Mouse (Mus musculus): ENCODE measurements around the gene Fgfr2. TPM values are rescaled to one million over a fixed set of nuclear protein-coding genes. Genes with fewer than 3 reads are reported as not detected.

The Fgfr2 gene
- polyA plus RNA-seq, 1 experiment: 0.17 TPM

DNA sequence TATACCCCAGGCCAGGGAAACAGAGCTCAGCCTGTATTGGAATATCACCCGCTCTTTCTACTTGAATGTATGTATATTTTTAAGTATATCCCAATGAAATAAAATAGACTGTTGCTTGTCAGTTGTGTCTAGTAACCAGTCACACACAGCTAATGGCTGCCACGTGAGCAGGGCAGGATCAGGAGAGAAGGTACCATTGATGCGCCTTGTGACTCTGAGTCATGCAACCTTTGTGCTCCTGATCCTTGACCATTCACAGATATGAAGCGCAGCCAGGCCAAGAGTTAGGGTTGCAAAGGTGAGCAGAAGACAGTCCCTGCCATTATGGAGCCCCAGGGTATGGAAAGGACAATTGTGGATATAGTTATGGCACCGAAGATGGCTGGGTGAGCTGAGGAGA is 2291.6 kb downstream of the Fgfr2 start:
- no peak for TF ChIP-seq SRF (IDR thresholded peaks at IDR 0.05; ENCODE audit: control insufficient read depth, insufficient read length, low read depth)
- no peak for TF ChIP-seq TCF12 (IDR thresholded peaks at IDR 0.05; ENCODE audit: insufficient read depth, poor library complexity, severe bottlenecking)
- TF ChIP-seq REST (IDR thresholded peaks at IDR 0.05; ENCODE audit: insufficient read depth, insufficient read length): no peak
- TF ChIP-seq USF1 (IDR thresholded peaks at IDR 0.05; ENCODE audit: low read depth): no peak
- no peak for TF ChIP-seq MYOD1 (IDR thresholded peaks at IDR 0.05; ENCODE audit: control insufficient read depth in 1 of 3, insufficient read length in 2 of 3, low read depth in 2 of 3)
- TF ChIP-seq MYOG (IDR thresholded peaks at IDR 0.05; ENCODE audit: control insufficient read depth in 1 of 3, insufficient read depth in 1 of 3, insufficient read length in 2 of 3, low read depth in 2 of 3): no peak
- TF ChIP-seq POLR2A (IDR thresholded peaks at IDR 0.05; ENCODE audit: insufficient read length, low read depth): no peak
- TF ChIP-seq MAX (IDR thresholded peaks at IDR 0.05; ENCODE audit: low read depth): no peak
- TF ChIP-seq TCF3 (IDR thresholded peaks at IDR 0.05; ENCODE audit: insufficient read length, low read depth): no peak
- TF ChIP-seq E2F4 (IDR thresholded peaks at IDR 0.05; ENCODE audit: insufficient read depth): no peak
- TF ChIP-seq CEBPB (IDR thresholded peaks at IDR 0.05; ENCODE audit: insufficient read depth, poor library complexity, severe bottlenecking): no peak
- TF ChIP-seq POLR2AphosphoS2 (IDR thresholded peaks at IDR 0.05; ENCODE audit: insufficient read length, low read depth): no peak
- H3K36me3 ChIP-seq (ENCODE audit: control insufficient read depth, insufficient read depth): no peaks in the 10 kb centered on the region
- no peaks in the 10 kb centered on the region for H3K27me3 ChIP-seq (ENCODE audit: control insufficient read depth, insufficient read depth, insufficient read length)
- no peak overlapping the region for H3K4me2 ChIP-seq (ENCODE audit: low read depth)
- H3ac ChIP-seq (ENCODE audit: control insufficient read depth, insufficient read length): no peak overlapping the region
- no peaks in the 10 kb centered on the region for H3K79me2 ChIP-seq (ENCODE audit: control insufficient read depth, insufficient read depth)
- H3K4me3 ChIP-seq: no peak overlapping the region

GRCm38 (mm10) chr7:130828475-130828874 is 2294.7 kb downstream of the Fgfr2 start:
- Histone ChIP-seq H3K27me3 (ENCODE audit: control insufficient read depth, insufficient read depth, insufficient read length) (no peaks in the 10 kb centered on the region), H3ac (ENCODE audit: control insufficient read depth, insufficient read length) (no peak overlapping the region)
- no peak for TF ChIP-seq SRF (IDR thresholded peaks at IDR 0.05; ENCODE audit: control insufficient read depth, insufficient read length, low read depth)
- TF ChIP-seq CEBPB (IDR thresholded peaks at IDR 0.05; ENCODE audit: insufficient read depth, poor library complexity, severe bottlenecking): no peak
- TF ChIP-seq MYOD1 (IDR thresholded peaks at IDR 0.05; ENCODE audit: control insufficient read depth in 1 of 3, insufficient read length in 2 of 3, low read depth in 2 of 3): no peak
- TF ChIP-seq TCF3 (IDR thresholded peaks at IDR 0.05; ENCODE audit: insufficient read length, low read depth): no peak
- TF ChIP-seq E2F4 (IDR thresholded peaks at IDR 0.05; ENCODE audit: insufficient read depth): no peak
- TF ChIP-seq TCF12 (IDR thresholded peaks at IDR 0.05; ENCODE audit: insufficient read depth, poor library complexity, severe bottlenecking): no peak
- TF ChIP-seq MYOG (IDR thresholded peaks at IDR 0.05; ENCODE audit: control insufficient read depth in 1 of 3, insufficient read depth in 1 of 3, insufficient read length in 2 of 3, low read depth in 2 of 3): no peak
- no peak for TF ChIP-seq REST (IDR thresholded peaks at IDR 0.05; ENCODE audit: insufficient read depth, insufficient read length)
- TF ChIP-seq MAX (IDR thresholded peaks at IDR 0.05; ENCODE audit: low read depth): no peak
- TF ChIP-seq POLR2A (IDR thresholded peaks at IDR 0.05; ENCODE audit: insufficient read length, low read depth): no peak
- TF ChIP-seq USF1 (IDR thresholded peaks at IDR 0.05; ENCODE audit: low read depth): no peak

GRCm38 (mm10) chr7:130827844-130828403 is 2295.2 kb downstream of the Fgfr2 start:
- H3K36me3 ChIP-seq (ENCODE audit: control insufficient read depth, insufficient read depth): no peaks in the 10 kb centered on the region
- H3K4me2 ChIP-seq (ENCODE audit: low read depth): no peak overlapping the region
- no peak for TF ChIP-seq TCF12 (IDR thresholded peaks at IDR 0.05; ENCODE audit: insufficient read depth, poor library complexity, severe bottlenecking)
- TF ChIP-seq POLR2AphosphoS2 (IDR thresholded peaks at IDR 0.05; ENCODE audit: insufficient read length, low read depth): no peak
- no peak for TF ChIP-seq MAX (IDR thresholded peaks at IDR 0.05; ENCODE audit: low read depth)
- TF ChIP-seq TCF3 (IDR thresholded peaks at IDR 0.05; ENCODE audit: insufficient read length, low read depth): no peak
- no peak for TF ChIP-seq SRF (IDR thresholded peaks at IDR 0.05; ENCODE audit: control insufficient read depth, insufficient read length, low read depth)
- TF ChIP-seq MYOG (IDR thresholded peaks at IDR 0.05; ENCODE audit: control insufficient read depth in 1 of 3, insufficient read depth in 1 of 3, insufficient read length in 2 of 3, low read depth in 2 of 3): no peak
- no peak for TF ChIP-seq USF1 (IDR thresholded peaks at IDR 0.05; ENCODE audit: low read depth)
- TF ChIP-seq CEBPB (IDR thresholded peaks at IDR 0.05; ENCODE audit: insufficient read depth, poor library complexity, severe bottlenecking): no peak
- no peak for TF ChIP-seq E2F4 (IDR thresholded peaks at IDR 0.05; ENCODE audit: insufficient read depth)
- no peak for TF ChIP-seq POLR2A (IDR thresholded peaks at IDR 0.05; ENCODE audit: insufficient read length, low read depth)
- TF ChIP-seq REST (IDR thresholded peaks at IDR 0.05; ENCODE audit: insufficient read depth, insufficient read length): no peak
- no peak for TF ChIP-seq MYOD1 (IDR thresholded peaks at IDR 0.05; ENCODE audit: control insufficient read depth in 1 of 3, insufficient read length in 2 of 3, low read depth in 2 of 3)
- H3K79me2 ChIP-seq (ENCODE audit: control insufficient read depth, insufficient read depth): no peaks in the 10 kb centered on the region
- H3ac ChIP-seq (ENCODE audit: control insufficient read depth, insufficient read length): no peak overlapping the region
- H3K4me3 ChIP-seq: no peak overlapping the region
- H3K27me3 ChIP-seq (ENCODE audit: control insufficient read depth, insufficient read depth, insufficient read length): no peaks in the 10 kb centered on the region

More at GRCm38 (mm10) chr7:130828475-130828874, 2294.7 kb downstream of the Fgfr2 start:
- H3K4me2 ChIP-seq (ENCODE audit: low read depth): no peak overlapping the region
- H3K36me3 ChIP-seq (ENCODE audit: control insufficient read depth, insufficient read depth): no peaks in the 10 kb centered on the region
- no peaks in the 10 kb centered on the region for H3K79me2 ChIP-seq (ENCODE audit: control insufficient read depth, insufficient read depth)
- no peak overlapping the region for H3K4me3 ChIP-seq

- no peak overlapping the region for H3K4me2 ChIP-seq (ENCODE audit: low read depth)
- H3K27me3 ChIP-seq (ENCODE audit: control insufficient read depth, insufficient read depth, insufficient read length): no peaks in the 10 kb centered on the region
- no peak overlapping the region for H3K4me3 ChIP-seq
- no peak for TF ChIP-seq E2F4 (IDR thresholded peaks at IDR 0.05; ENCODE audit: insufficient read depth)
- TF ChIP-seq MYOG (IDR thresholded peaks at IDR 0.05; ENCODE audit: control insufficient read depth in 1 of 3, insufficient read depth in 1 of 3, insufficient read length in 2 of 3, low read depth in 2 of 3): no peak
- no peak for TF ChIP-seq SRF (IDR thresholded peaks at IDR 0.05; ENCODE audit: control insufficient read depth, insufficient read length, low read depth)
- no peak for TF ChIP-seq USF1 (IDR thresholded peaks at IDR 0.05; ENCODE audit: low read depth)
- no peak for TF ChIP-seq MYOD1 (IDR thresholded peaks at IDR 0.05; ENCODE audit: control insufficient read depth in 1 of 3, insufficient read length in 2 of 3, low read depth in 2 of 3)
- no peak for TF ChIP-seq POLR2AphosphoS2 (IDR thresholded peaks at IDR 0.05; ENCODE audit: insufficient read length, low read depth)
- no peak for TF ChIP-seq CEBPB (IDR thresholded peaks at IDR 0.05; ENCODE audit: insufficient read depth, poor library complexity, severe bottlenecking)
- no peak for TF ChIP-seq TCF12 (IDR thresholded peaks at IDR 0.05; ENCODE audit: insufficient read depth, poor library complexity, severe bottlenecking)
- no peak for TF ChIP-seq POLR2A (IDR thresholded peaks at IDR 0.05; ENCODE audit: insufficient read length, low read depth)
- no peak for TF ChIP-seq MAX (IDR thresholded peaks at IDR 0.05; ENCODE audit: low read depth)
- no peak for TF ChIP-seq TCF3 (IDR thresholded peaks at IDR 0.05; ENCODE audit: insufficient read length, low read depth)
- no peak for TF ChIP-seq REST (IDR thresholded peaks at IDR 0.05; ENCODE audit: insufficient read depth, insufficient read length)
- no peaks in the 10 kb centered on the region for H3K36me3 ChIP-seq (ENCODE audit: control insufficient read depth, insufficient read depth)
- no peaks in the 10 kb centered on the region for H3K79me2 ChIP-seq (ENCODE audit: control insufficient read depth, insufficient read depth)
- H3ac ChIP-seq (ENCODE audit: control insufficient read depth, insufficient read length): no peak overlapping the region
Measured at GRCm38 (mm10) chr7:130827431-130827830, 2295.7 kb downstream of the Fgfr2 start.
